Mouse (Mus musculus): Measurements from ENCODE around the gene Entr1.

DNA sequence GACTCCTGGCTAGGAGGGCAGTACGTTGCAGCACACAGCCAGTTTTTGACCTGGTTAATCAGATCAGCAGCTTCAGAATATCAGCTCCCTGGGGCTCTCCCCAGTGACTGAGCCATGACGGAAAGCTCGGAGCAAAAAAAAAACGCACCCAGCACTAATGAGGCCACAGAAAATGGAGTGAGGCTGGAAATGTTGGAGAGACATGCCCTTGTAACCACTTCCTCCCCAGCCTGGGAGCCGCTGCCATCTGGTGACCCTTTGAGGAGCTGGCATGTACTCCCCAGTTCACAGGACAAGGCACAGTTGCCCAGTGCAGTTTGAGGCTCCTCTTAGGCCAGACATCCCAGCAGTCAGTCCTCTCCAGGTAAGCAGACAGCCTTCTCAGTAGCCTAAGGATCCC lies 21.0 kb upstream of the Entr1 start:
- TF ChIP-seq CTCF (IDR thresholded peaks at IDR 0.05; ENCODE audit: control insufficient read depth, insufficient read depth, insufficient read length) (peak; percentile 16), MYOD1 (IDR thresholded peaks at IDR 0.05; ENCODE audit: control insufficient read depth, insufficient read length, low read depth) (no peak), MAX (IDR thresholded peaks at IDR 0.05) (no peak), MYOG (IDR thresholded peaks at IDR 0.05; ENCODE audit: control insufficient read depth, extremely low read depth, insufficient read length) (no peak), USF1 (IDR thresholded peaks at IDR 0.05; ENCODE audit: low read depth) (no peak), CEBPB (IDR thresholded peaks at IDR 0.05; ENCODE audit: low read depth) (no peak), FOSL1 (IDR thresholded peaks at IDR 0.05; ENCODE audit: insufficient read depth, low read length, poor library complexity, severe bottlenecking) (no peak)

Measured in C2C12 (cell line).